Mouse (Mus musculus) liver, postnatal 0 days (tissue): ENCODE results near the gene Nt5c1a.

Experiments
- CTCF ChIP-seq: sonication (generic); IDR thresholded peaks from 2 replicates; pipeline ENCODE4 v1.5.1; 2016; ENCODE audit warnings: antibody characterized with exemption, low read depth
- EP300 ChIP-seq: IDR thresholded peaks from 2 replicates; pipeline ENCODE4 v1.6.1; 2016; ENCODE audit warnings: antibody characterized with exemption, low read depth, mild to moderate bottlenecking

DNA sequence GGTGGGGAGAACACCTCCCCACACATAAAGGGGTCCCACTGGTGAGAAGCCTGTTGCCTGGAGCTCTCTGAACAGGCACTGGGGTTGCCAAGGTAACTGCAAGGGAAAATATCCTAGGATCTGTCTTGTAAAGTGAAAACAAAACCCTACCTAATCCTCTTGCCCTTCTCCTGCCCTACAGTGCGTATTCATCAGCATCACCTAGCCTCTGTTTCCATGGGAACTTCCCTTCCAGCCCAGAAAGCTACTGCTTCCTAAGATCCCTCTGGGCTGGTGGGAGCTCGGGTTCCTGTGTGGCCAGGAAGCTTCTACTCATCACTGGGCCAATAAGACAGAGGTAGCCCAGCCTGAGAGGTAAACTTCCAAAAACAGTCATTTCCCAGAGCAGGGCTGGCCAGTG is 11.0 kb downstream of the Nt5c1a start:
- TF ChIP-seq CTCF (no peak), EP300 (no peak)
